Mouse (Mus musculus): Measurements from ENCODE around the gene Dscam. TPM values are rescaled to one million over a fixed set of nuclear protein-coding genes. Genes with fewer than 3 reads are reported as not detected.

Dscam gene
- polyA plus RNA-seq, 1 experiment from 2014 or later, result not detected

DNA sequence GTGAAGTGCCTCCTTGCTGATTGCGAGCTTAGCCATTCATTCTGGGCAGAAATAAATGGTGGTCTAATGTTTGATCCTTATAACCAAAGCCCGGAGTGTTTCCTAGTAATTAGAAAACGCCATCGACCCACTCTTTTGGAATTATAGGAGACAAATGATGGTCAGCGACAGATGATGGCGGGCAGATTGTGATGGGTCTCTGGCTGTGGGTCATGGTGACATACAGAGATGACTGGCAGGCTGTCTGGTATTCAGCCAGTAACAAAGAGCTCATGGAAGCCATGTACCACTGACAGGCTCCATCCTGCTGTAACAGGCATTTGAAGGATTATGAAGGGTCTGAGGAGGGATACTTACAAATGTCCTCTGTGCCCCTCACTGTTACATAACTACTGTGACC is 549.7 kb downstream of the Dscam start:
- no peak for ATAC-seq (ENCODE audit: insufficient number of reproducible peaks, insufficient read depth, low FRiP score, low read depth)
- Histone ChIP-seq H3K9ac (ENCODE audit: low read length) (no peak overlapping the region), H3K27me3 (ENCODE audit: control insufficient read depth, insufficient read depth, low read length) (no peaks in the 10 kb centered on the region), H3K4me2 (ENCODE audit: low read length) (no peak overlapping the region), H3K9me3 (ENCODE audit: control insufficient read depth, low read length) (no peaks in the 10 kb centered on the region), H3K4me3 (ENCODE audit: control insufficient read depth in 1 of 2, insufficient read depth in 1 of 2, low read depth in 1 of 2, low read length in 2 of 2) (no peak overlapping the region), H3K27ac (replicated peaks in 1 of 2; ENCODE audit: control insufficient read depth in 1 of 2, insufficient read depth in 1 of 2, low read depth in 2 of 2, low read length in 2 of 2) (no peak overlapping the region), H3K36me3 (ENCODE audit: control insufficient read depth, insufficient read depth, low read length) (no peaks in the 10 kb centered on the region), H3K4me1 (ENCODE audit: control insufficient read depth in 2 of 2, insufficient read depth in 2 of 2, low read length in 2 of 2) (peaks cover 3 to 4% of the 10 kb centered on the region in 2 experiments; a peak in 3 of 4 replicates)
- WGBS, result 94% methylated on average over 6 of the region's 6 CpGs

DNA sequence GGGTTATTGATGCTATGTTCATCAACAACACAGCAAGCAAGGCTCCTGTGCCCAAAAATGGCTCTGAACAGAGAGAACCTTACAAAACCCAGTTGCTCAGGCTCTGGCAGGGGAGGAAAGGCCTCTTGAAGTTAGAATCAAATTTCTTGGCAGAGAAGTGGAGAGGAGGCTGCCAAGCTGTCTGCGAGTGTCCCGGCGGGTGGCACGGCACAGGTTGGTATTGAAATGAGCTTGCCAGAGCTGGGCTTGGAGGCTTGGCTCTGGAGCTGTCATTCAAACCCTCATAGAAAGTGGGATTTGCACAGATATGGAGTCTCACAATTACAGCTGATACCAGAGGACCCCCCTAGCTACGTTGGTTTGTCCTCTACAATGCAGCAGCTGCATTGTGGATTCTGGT is 550.1 kb downstream of the Dscam start:
- no peak overlapping the region for H3K27ac ChIP-seq (replicated peaks in 1 of 2; ENCODE audit: control insufficient read depth in 1 of 2, insufficient read depth in 1 of 2, low read depth in 2 of 2, low read length in 2 of 2)
- no peak overlapping the region for H3K4me2 ChIP-seq (ENCODE audit: low read length)
- no peaks in the 10 kb centered on the region for H3K36me3 ChIP-seq (ENCODE audit: control insufficient read depth, insufficient read depth, low read length)
- no peak for ATAC-seq (ENCODE audit: insufficient number of reproducible peaks, insufficient read depth, low FRiP score, low read depth)
- WGBS, result 72% methylated on average over 5 of the region's 5 CpGs
- no peak overlapping the region for H3K4me3 ChIP-seq (ENCODE audit: control insufficient read depth in 1 of 2, insufficient read depth in 1 of 2, low read depth in 1 of 2, low read length in 2 of 2)
- no peak overlapping the region for H3K9ac ChIP-seq (ENCODE audit: low read length)
- no peaks in the 10 kb centered on the region for H3K27me3 ChIP-seq (ENCODE audit: control insufficient read depth, insufficient read depth, low read length)
- H3K9me3 ChIP-seq (ENCODE audit: control insufficient read depth, low read length), result no peaks in the 10 kb centered on the region
- peaks cover 3 to 4% of the 10 kb centered on the region in 2 experiments; a peak in 3 of 4 replicates for H3K4me1 ChIP-seq (ENCODE audit: control insufficient read depth in 2 of 2, insufficient read depth in 2 of 2, low read length in 2 of 2)

DNA sequence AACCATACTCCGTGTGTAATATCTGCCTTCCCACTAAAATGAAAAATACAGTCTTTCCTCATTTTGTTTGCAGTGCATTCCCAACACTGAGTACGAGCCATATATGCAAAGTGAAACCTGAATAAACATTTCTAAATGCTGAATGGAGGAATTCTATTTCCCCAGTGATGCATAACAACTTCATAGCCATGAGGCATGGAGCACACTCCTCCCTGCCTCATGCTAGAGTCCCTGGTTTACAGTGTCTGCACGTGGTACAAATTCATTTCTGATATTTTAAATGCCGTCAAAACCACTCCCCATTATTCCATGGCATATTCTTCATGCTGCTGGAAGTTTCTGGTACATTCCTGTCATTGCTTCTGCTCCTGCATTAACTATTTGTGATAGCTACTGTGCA is 552.8 kb downstream of the Dscam start:
- Histone ChIP-seq H3K27ac (replicated peaks in 1 of 2; ENCODE audit: control insufficient read depth in 1 of 2, insufficient read depth in 1 of 2, low read depth in 2 of 2, low read length in 2 of 2) (no peak overlapping the region), H3K4me3 (ENCODE audit: control insufficient read depth in 1 of 2, insufficient read depth in 1 of 2, low read depth in 1 of 2, low read length in 2 of 2) (no peak overlapping the region), H3K9ac (ENCODE audit: low read length) (no peak overlapping the region), H3K4me2 (ENCODE audit: low read length) (no peak overlapping the region), H3K4me1 (ENCODE audit: control insufficient read depth in 2 of 2, insufficient read depth in 2 of 2, low read length in 2 of 2) (peaks cover 3 to 4% of the 10 kb centered on the region in 2 experiments; a peak in 3 of 4 replicates), H3K36me3 (ENCODE audit: control insufficient read depth, insufficient read depth, low read length) (no peaks in the 10 kb centered on the region), H3K27me3 (ENCODE audit: control insufficient read depth, insufficient read depth, low read length) (no peaks in the 10 kb centered on the region), H3K9me3 (ENCODE audit: control insufficient read depth, low read length) (no peaks in the 10 kb centered on the region)
- WGBS, result 52% methylated on average over 4 of the region's 4 CpGs
- ATAC-seq (ENCODE audit: insufficient number of reproducible peaks, insufficient read depth, low FRiP score, low read depth), result no peak

DNA sequence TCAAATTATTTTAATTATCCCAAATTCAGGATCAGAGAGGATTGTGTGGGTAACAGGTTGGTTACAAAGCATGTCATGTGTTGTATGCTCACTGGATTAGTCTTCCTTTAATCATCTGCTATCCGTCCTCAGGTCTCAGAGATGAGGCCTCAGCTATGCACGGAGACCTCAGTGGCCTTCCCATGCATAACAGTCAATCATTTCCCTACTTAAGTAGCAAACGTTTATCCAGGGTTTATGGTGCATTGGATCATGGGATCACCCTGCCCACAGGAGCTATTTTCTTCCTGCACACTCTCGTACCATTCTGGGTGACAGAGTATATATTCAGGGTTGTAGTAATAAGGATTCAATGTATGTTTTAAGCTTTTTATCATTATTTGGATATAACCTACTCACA is 557.3 kb downstream of the Dscam start:
- ATAC-seq (ENCODE audit: insufficient number of reproducible peaks, insufficient read depth, low FRiP score, low read depth), result no peak

DNA sequence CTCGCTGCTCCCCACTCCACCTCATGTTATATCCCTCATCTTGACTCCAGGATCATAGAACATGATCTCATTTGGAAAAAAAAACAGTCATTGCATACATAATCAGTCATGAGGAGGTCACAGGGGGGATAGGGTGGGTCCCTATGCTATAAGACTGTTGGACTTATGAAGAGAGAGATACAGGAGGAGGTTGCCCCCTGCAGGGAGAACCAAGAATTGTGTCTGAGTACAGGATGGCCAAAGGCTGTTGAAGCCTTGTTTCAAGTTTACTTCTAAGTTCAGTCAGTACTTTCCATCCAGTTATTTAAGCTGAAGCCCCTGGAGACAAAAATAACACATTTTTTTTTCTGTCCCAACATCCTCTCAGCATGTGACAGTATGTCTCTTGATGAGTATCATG is 559.7 kb downstream of the Dscam start:
- Histone ChIP-seq H3K27me3 (ENCODE audit: control insufficient read depth, insufficient read depth, low read length) (no peaks in the 10 kb centered on the region), H3K4me3 (ENCODE audit: control insufficient read depth in 1 of 2, insufficient read depth in 1 of 2, low read depth in 1 of 2, low read length in 2 of 2) (no peak overlapping the region), H3K9ac (ENCODE audit: low read length) (no peak overlapping the region), H3K36me3 (ENCODE audit: control insufficient read depth, insufficient read depth, low read length) (no peaks in the 10 kb centered on the region), H3K4me2 (ENCODE audit: low read length) (no peak overlapping the region), H3K27ac (replicated peaks in 1 of 2; ENCODE audit: control insufficient read depth in 1 of 2, insufficient read depth in 1 of 2, low read depth in 2 of 2, low read length in 2 of 2) (no peak overlapping the region), H3K9me3 (ENCODE audit: control insufficient read depth, low read length) (no peaks in the 10 kb centered on the region), H3K4me1 (ENCODE audit: control insufficient read depth in 2 of 2, insufficient read depth in 2 of 2, low read length in 2 of 2) (0 out of 4 replicates have a peak, but pooled peaks cover 0 to 2% of the 10 kb centered on the region in 2 experiments)
- 78% methylated on average over 1 of the region's 1 CpGs for WGBS
- ATAC-seq (ENCODE audit: insufficient number of reproducible peaks, insufficient read depth, low FRiP score, low read depth), result no peak

More for the DNA sequence above, 557.3 kb downstream of the Dscam start:
- no peaks in the 10 kb centered on the region for H3K27me3 ChIP-seq (ENCODE audit: control insufficient read depth, insufficient read depth, low read length)
- H3K36me3 ChIP-seq (ENCODE audit: control insufficient read depth, insufficient read depth, low read length), result no peaks in the 10 kb centered on the region
- H3K4me3 ChIP-seq (ENCODE audit: control insufficient read depth in 1 of 2, insufficient read depth in 1 of 2, low read depth in 1 of 2, low read length in 2 of 2), result no peak overlapping the region
- H3K27ac ChIP-seq (replicated peaks in 1 of 2; ENCODE audit: control insufficient read depth in 1 of 2, insufficient read depth in 1 of 2, low read depth in 2 of 2, low read length in 2 of 2), result no peak overlapping the region
- H3K4me2 ChIP-seq (ENCODE audit: low read length), result no peak overlapping the region
- no peaks in the 10 kb centered on the region for H3K9me3 ChIP-seq (ENCODE audit: control insufficient read depth, low read length)
- 63% methylated on average over 4 of the region's 4 CpGs for WGBS
- peaks cover 0 to 5% of the 10 kb centered on the region in 2 experiments; a peak in 2 of 4 replicates for H3K4me1 ChIP-seq (ENCODE audit: control insufficient read depth in 2 of 2, insufficient read depth in 2 of 2, low read length in 2 of 2)
- H3K9ac ChIP-seq (ENCODE audit: low read length), result no peak overlapping the region

DNA sequence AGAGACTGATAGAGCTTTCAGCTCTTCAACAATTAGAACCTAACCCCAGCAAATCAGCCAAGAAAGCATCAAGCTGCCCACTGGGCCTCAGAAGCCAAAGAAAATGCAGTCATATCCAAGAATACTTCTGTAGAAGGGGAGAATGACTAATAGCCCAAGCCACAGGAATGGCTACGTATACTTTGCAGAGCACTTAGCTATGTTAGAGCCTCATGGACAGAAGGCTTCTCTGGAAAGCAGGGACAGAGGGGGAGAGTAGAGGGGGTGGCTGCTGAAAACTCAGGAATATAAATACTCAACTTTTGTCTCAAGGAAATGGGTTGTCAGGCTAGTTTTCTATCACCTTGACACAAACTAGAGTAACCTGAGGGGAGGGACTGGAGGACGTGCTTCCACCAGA is 568.3 kb downstream of the Dscam start:
- WGBS, result 62% methylated on average over 2 of the region's 2 CpGs
- H3K27me3 ChIP-seq (ENCODE audit: control insufficient read depth, insufficient read depth, low read length), result no peaks in the 10 kb centered on the region
- H3K9ac ChIP-seq (ENCODE audit: low read length), result no peak overlapping the region
- no peaks in the 10 kb centered on the region for H3K9me3 ChIP-seq (ENCODE audit: control insufficient read depth, low read length)
- no peaks in the 10 kb centered on the region for H3K4me1 ChIP-seq (ENCODE audit: control insufficient read depth in 2 of 2, insufficient read depth in 2 of 2, low read length in 2 of 2)
- ATAC-seq (ENCODE audit: insufficient number of reproducible peaks, insufficient read depth, low FRiP score, low read depth), result no peak
- no peak overlapping the region for H3K4me3 ChIP-seq (ENCODE audit: control insufficient read depth in 1 of 2, insufficient read depth in 1 of 2, low read depth in 1 of 2, low read length in 2 of 2)
- H3K4me2 ChIP-seq (ENCODE audit: low read length), result no peak overlapping the region
- H3K36me3 ChIP-seq (ENCODE audit: control insufficient read depth, insufficient read depth, low read length), result no peaks in the 10 kb centered on the region
- no peak overlapping the region for H3K27ac ChIP-seq (replicated peaks in 1 of 2; ENCODE audit: control insufficient read depth in 1 of 2, insufficient read depth in 1 of 2, low read depth in 2 of 2, low read length in 2 of 2)

DNA sequence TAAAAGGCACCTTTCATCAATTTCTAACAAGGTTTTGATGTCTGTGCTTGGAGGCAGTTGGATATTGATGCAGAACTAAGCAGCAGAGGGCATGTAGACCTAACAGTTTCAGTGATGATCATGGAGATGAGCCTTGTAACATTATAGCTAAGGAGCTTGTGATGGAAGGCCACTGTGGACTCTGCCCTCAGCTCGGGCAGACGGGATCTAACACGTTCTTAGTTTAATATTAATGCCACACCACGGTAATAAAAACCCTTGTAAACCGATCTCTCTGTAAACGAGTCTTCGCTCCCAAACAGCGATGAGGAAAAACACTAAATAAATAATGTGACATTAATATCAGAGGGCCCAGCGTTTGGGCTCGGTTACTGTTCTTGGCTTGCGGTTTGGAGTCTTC is 569.8 kb downstream of the Dscam start:
- H3K4me3 ChIP-seq (ENCODE audit: control insufficient read depth in 1 of 2, insufficient read depth in 1 of 2, low read depth in 1 of 2, low read length in 2 of 2), result no peak overlapping the region
- H3K4me2 ChIP-seq (ENCODE audit: low read length), result no peak overlapping the region
- ATAC-seq (ENCODE audit: insufficient number of reproducible peaks, insufficient read depth, low FRiP score, low read depth), result no peak
- H3K36me3 ChIP-seq (ENCODE audit: control insufficient read depth, insufficient read depth, low read length), result no peaks in the 10 kb centered on the region
- no peaks in the 10 kb centered on the region for H3K27me3 ChIP-seq (ENCODE audit: control insufficient read depth, insufficient read depth, low read length)
- WGBS, result 90% methylated on average over 11 of the region's 11 CpGs
- H3K9ac ChIP-seq (ENCODE audit: low read length), result no peak overlapping the region
- no peaks in the 10 kb centered on the region for H3K9me3 ChIP-seq (ENCODE audit: control insufficient read depth, low read length)
- H3K4me1 ChIP-seq (ENCODE audit: control insufficient read depth in 2 of 2, insufficient read depth in 2 of 2, low read length in 2 of 2), result no peaks in the 10 kb centered on the region
- no peak overlapping the region for H3K27ac ChIP-seq (replicated peaks in 1 of 2; ENCODE audit: control insufficient read depth in 1 of 2, insufficient read depth in 1 of 2, low read depth in 2 of 2, low read length in 2 of 2)

DNA sequence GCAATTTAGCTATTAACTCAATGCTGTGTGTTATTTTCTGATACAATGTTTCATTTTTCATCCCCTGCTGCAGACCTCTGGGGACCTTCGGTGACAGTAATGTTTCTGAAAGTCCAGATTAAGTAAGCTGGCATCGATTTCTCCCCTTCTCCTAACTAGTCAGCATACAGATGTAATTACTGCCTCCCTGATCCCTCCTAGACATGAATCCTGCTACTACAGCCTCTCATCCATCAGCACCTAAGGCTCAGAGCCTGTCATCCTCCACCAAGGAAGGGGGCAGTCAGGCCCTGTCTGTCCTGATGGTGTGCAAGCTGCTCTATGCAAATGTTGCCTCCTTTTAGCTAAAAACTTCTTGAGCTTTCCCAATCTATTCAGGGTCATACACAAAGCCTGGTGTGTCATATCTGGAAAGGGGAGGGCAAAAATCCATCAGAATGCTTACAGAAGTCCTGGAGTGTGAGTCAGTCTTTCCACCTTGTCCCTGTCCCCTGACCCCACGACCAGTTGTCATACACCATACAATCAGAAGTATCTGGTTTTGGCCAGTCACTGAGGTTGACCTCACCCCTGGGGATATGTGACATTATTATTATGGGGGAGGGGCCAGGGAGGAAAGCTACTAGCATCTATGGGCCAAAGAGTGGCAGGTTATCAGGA is 571.0 kb downstream of the Dscam start:
- Histone ChIP-seq H3K27me3 (ENCODE audit: control insufficient read depth, insufficient read depth, low read length) (no peaks in the 10 kb centered on the region), H3K9me3 (ENCODE audit: control insufficient read depth, low read length) (no peaks in the 10 kb centered on the region), H3K4me2 (ENCODE audit: low read length) (no peak overlapping the region), H3K4me3 (ENCODE audit: control insufficient read depth in 1 of 2, insufficient read depth in 1 of 2, low read depth in 1 of 2, low read length in 2 of 2) (no peak overlapping the region), H3K27ac (replicated peaks in 1 of 2; ENCODE audit: control insufficient read depth in 1 of 2, insufficient read depth in 1 of 2, low read depth in 2 of 2, low read length in 2 of 2) (no peak overlapping the region), H3K36me3 (ENCODE audit: control insufficient read depth, insufficient read depth, low read length) (no peaks in the 10 kb centered on the region), H3K4me1 (ENCODE audit: control insufficient read depth in 2 of 2, insufficient read depth in 2 of 2, low read length in 2 of 2) (no peaks in the 10 kb centered on the region), H3K9ac (ENCODE audit: low read length) (no peak overlapping the region)
- WGBS, result 62% methylated on average over 3 of the region's 3 CpGs
- ATAC-seq (ENCODE audit: insufficient number of reproducible peaks, insufficient read depth, low FRiP score, low read depth), result no peak

All from heart, embryonic 14.5 days (tissue).